Mouse (Mus musculus) erythroblast, adult 5-6 weeks (primary cell): ENCODE data around the gene Agpat3. TPM values are rescaled to one million over a fixed set of nuclear protein-coding genes. Genes with fewer than 3 reads are reported as not detected.

Experiments
- ATAC-seq: replicated peaks from 2 replicates; pipeline ENCODE4 v1.8.0; 2016; ENCODE audit warnings: moderate number of reproducible peaks, mild to moderate bottlenecking, moderate TSS enrichment, inconsistent platforms; ENCODE audit not compliant: poor library complexity, low FRiP score, severe bottlenecking
- total RNA-seq, 2 experiments: library from RNA; stranded (forward) in 1 of 2; stranded (reverse) in 1 of 2; fragments of 150-400 nt in 1 of 2; fragments of 200-764, 138-1000 nt in 1 of 2; gene quantifications; 2 replicates each; pipeline versions ENCODE4 v1.2.3 to v1.2.4; 2015 to 2017; ENCODE audit warnings: low replicate concordance in 2 of 2

Gene Agpat3
- total RNA-seq, 2 experiments from 2014 or later: 2.6 to 5.8 TPM

DNA sequence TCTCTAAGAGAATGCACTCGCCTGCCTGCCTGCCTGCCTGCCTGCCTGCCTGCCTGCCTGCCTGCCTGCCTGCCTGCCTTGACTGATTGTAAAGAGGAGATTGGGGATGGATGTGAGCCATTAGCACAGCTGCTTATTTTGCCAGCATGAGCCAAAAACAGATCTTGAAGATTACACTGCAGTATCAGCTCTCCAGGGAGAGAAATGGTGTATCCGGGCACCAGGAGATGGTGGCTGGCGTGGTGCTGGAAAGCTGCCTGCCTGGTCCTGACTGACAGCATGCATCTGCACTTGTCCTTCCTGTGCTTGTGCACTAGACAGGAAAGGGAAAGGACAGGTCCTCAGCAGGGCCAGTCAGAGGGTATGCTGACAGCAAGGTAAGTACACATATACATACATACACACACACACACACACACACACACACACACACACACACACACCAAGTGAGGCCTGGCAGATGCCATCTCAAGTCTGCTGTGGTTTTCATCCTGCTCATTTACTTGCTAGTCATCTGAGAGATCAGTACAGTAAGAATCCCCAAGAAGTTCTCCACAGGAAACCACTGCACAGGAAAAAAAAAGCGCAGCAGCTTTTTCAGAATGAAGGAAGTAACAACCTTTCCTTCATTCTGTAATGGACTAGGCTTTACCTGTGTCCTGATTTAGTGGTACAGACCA lies 119.8 kb downstream of the Agpat3 start:
- no peak for ATAC-seq

DNA sequence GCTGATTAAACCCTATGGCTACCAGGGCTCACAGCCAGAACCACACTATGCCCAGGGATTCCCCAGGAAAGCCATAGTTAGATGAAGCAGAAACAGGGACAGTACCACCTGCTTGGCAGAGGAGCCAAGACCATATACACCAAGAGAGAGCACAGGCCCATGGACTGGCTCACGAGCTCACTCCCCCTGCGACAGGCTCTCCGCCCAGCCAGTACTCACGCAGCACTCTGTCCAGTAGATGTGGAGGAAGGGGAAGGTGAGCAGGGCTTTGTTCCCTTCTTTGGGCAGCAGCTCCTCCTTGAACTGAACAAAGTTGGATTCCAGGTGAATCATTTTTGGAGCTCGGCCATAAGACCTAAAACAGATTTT lies 123.7 kb downstream of the Agpat3 start:
- no peak for ATAC-seq

GRCm38 (mm10) chr10:78227875-78228559 lies 124.3 kb downstream of the Agpat3 start:
- ATAC-seq: no peak

DNA sequence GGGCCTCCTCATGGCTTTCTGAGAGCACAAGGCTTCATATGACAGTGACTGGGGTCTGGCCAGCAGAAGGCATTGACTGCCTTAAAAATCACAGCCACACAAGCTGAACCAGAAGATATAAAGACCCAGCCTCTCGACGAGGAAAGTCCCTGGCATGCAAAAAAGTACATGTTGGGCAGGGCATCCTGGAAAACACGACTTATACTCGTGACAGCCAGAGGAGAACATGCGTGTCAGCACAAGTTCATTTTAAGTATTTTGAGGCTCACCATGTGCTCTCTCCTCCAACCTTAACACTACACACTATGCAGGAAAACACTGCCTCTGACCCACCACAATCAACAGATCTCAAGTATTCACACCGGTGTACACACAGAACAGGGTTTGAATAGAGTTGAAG lies 128.2 kb downstream of the Agpat3 start:
- no peak for ATAC-seq

- no peak for ATAC-seq
Measured at GRCm38 (mm10) chr10:78222908-78223307, 129.4 kb downstream of the Agpat3 start.

GRCm38 (mm10) chr10:78221315-78221714 lies 131.0 kb downstream of the Agpat3 start:
- ATAC-seq: no peak

GRCm38 (mm10) chr10:78219528-78219927 lies 132.8 kb downstream of the Agpat3 start:
- ATAC-seq: no peak

Other genes with a start within 250 kb of the Agpat3 start
- gene D10Jhu81e, start 182.7 kb downstream of the Agpat3 start, total RNA-seq (2015; ENCODE audit: low replicate concordance): 13.6 and 14.6 TPM in 2 replicates
- 11.8 and 18.5 TPM in 2 replicates for gene D10Jhu81e, start 182.7 kb downstream of the Agpat3 start, total RNA-seq (2017; ENCODE audit: low replicate concordance)
- gene Pwp2, start 167.3 kb downstream of the Agpat3 start, total RNA-seq (2015; ENCODE audit: low replicate concordance): 0.19 TPM in 1 of 2 replicates, not detected in the other
- gene Pwp2, start 167.3 kb downstream of the Agpat3 start, total RNA-seq (2017; ENCODE audit: low replicate concordance): 5.5 and 5.9 TPM in 2 replicates
- 48.3 and 50.0 TPM in 2 replicates for gene Trappc10, start 107.8 kb downstream of the Agpat3 start, total RNA-seq (2015; ENCODE audit: low replicate concordance)
- gene Trappc10, start 107.8 kb downstream of the Agpat3 start, total RNA-seq (2017; ENCODE audit: low replicate concordance): 37.9 and 41.1 TPM in 2 replicates
- gene Rrp1, start 60.6 kb upstream of the Agpat3 start, total RNA-seq (2015; ENCODE audit: low replicate concordance): 4.8 and 17.3 TPM in 2 replicates
- gene Rrp1, start 60.6 kb upstream of the Agpat3 start, total RNA-seq (2017; ENCODE audit: low replicate concordance): 44.9 and 46.9 TPM in 2 replicates
- 17.7 and 24.9 TPM in 2 replicates for gene Cstb, start 73.2 kb upstream of the Agpat3 start, total RNA-seq (2015; ENCODE audit: low replicate concordance)
- gene Cstb, start 73.2 kb upstream of the Agpat3 start, total RNA-seq (2017; ENCODE audit: low replicate concordance): 3.3 and 10.0 TPM in 2 replicates
- gene Pdxk, start 112.5 kb upstream of the Agpat3 start, total RNA-seq (2015; ENCODE audit: low replicate concordance): 2.9 and 6.3 TPM in 2 replicates
- gene Pdxk, start 112.5 kb upstream of the Agpat3 start, total RNA-seq (2017; ENCODE audit: low replicate concordance): 1.4 TPM in 2 replicates
- not detected in 2 replicates for gene Olfr1358, start 164.9 kb upstream of the Agpat3 start, total RNA-seq (2015; ENCODE audit: low replicate concordance)
- gene Olfr1358, start 164.9 kb upstream of the Agpat3 start, total RNA-seq (2017; ENCODE audit: low replicate concordance): not detected in 2 replicates
- gene Ilvbl, start 221.9 kb upstream of the Agpat3 start, total RNA-seq (2015; ENCODE audit: low replicate concordance): 5.6 and 6.5 TPM in 2 replicates
- gene Ilvbl, start 221.9 kb upstream of the Agpat3 start, total RNA-seq (2017; ENCODE audit: low replicate concordance): 8.4 and 12.7 TPM in 2 replicates
- not detected in 2 replicates for gene Syde1, start 239.5 kb upstream of the Agpat3 start, total RNA-seq (2015; ENCODE audit: low replicate concordance)
- gene Syde1, start 239.5 kb upstream of the Agpat3 start, total RNA-seq (2017; ENCODE audit: low replicate concordance): 0.14 TPM in 1 of 2 replicates, not detected in the other